Mouse (Mus musculus) spleen, adult 2 months (tissue): ENCODE data around the gene Dnah14.

ENCODE experiments used
- CTCF ChIP-seq: fragments of 200-500 bp; IDR thresholded peaks from 2 replicates; pipeline ENCODE4 v1.5.1; 2011; ENCODE audit warnings: mild to moderate bottlenecking, inconsistent platforms; ENCODE audit not compliant: insufficient read depth, insufficient read length, insufficient replicate concordance; ENCODE audit errors: extremely low read depth
- POLR2A ChIP-seq: fragments of 200-500 bp; IDR thresholded peaks from 2 replicates; pipeline ENCODE4 v1.6.1; 2011; ENCODE audit warnings: low read depth, low read length, inconsistent platforms

DNA sequence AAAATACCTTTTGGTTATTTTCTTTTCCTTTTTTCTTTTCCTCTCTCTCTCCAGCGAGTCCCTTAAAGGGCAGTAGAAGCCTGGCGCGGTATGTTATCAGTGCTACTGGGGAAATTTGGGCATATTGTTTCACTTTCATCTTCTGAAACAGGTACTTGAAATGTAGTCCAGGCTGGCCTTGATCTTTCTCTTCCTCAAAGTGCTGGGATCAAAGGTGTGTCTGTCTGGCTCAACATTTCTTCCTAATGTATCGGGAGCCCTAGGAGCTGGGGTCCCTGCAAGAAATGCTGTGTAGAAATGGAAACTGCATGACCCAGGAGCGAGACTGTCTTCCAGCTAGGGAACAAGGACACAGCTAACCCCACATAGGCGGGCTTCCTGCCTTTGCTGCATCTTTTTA is 16.0 kb upstream of the Dnah14 start:
- no peak for TF ChIP-seq CTCF
- no peak for TF ChIP-seq POLR2A
